Mouse (Mus musculus) right cerebral cortex, postnatal 25 days (tissue): ENCODE data around the gene Rdh16f1.
A peak's percentile ranks its signal among the peaks of the same experiment; 100 is the strongest.
"Not testable (repeated sequence)": the region's sequence is repeated elsewhere in the genome, so short reads cannot be mapped to it uniquely, and the experiment has no call there.

Experiments
- DNase-seq: peaks from one replicate; pipeline ENCODE4 v3.0.0; 2022

The Rdh16f1 gene

DNA sequence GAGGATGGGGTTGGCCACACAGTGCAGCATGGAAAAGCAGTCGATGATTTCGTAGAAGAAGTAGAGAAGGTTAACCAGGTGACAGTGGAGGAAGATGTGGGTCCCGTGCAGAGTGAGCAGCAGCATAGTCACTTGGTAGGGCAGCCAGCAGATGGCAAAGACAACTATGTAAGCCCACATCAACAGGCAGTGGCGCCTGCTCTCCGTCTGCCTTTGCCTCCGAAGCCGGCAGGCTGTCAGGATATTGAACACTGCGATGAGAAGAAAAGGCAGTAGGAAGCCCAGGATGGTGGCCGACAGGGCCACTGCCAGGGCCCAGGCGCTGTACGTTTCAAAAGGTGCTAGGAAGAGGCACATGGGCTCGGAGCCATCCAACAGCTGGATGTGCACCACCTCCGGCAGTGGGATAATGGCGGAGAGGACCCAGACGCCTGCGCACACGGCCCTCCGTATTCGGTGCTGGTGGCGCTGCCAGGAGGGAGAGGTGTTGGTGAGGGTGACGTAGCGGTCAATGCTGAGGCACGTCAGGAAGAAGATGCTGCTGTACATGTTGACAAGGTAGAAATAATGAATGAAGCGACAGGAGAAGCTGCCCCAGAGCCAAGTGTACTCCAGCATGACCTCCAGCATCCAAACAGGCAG lies 9.3 kb upstream of the Rdh16f1 start:
- DNase-seq: peak; percentile 14

DNA sequence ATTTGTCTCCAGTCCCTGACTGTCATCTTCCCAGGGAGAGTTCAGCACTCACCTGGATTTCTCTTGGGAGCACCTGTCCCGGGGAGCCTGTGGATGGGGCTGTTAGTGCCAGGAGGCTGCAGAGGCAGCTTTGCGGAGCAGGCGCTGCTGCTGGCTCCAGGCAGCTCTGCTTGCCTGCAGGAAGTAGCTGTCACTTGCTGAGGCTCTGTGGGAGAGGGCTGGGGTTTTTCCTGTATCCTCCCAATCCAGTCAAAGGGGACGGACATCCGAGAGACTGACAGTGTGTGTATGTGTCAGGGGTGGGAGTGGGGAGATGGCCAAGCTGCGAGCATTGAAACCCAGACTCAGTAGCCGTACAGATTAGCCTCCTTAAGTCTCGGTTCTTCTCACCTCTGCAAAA lies 8.0 kb upstream of the Rdh16f1 start, which contains the start of gene Gpr182:
Gpr182 (minus strand) TSS at position 185 of the 400 bp plus-strand sequence.
- DNase-seq: no peak

DNA sequence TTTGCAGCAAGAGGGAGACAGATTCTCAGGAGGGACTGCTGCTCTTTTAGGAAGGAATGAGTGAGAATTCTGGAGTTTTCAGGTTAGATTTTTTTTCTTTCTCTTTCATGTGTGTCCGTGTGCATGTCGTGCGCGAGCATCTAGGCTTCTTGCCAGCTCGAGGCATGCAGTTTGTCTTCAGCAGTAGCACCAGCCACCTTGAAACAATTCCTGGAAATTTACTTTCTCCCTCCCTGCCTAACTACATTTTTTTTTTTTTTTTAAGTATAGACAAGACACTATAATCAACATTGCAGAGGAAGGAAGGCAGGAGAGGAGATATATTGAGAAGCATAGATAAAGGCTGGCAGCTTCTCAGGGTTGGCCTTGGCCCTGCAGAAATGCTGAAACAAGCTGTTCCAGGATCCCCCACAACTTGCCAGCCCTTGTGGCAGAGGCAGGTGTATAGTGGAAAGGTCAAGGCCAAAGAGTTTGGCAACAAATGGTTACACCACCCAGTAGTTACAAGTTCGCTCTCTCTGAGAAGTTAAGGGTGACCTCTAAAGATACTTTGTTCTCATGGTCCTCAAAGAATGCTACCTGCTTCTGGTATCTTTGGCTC lies 4.9 kb upstream of the Rdh16f1 start:
- no peak for DNase-seq

DNA sequence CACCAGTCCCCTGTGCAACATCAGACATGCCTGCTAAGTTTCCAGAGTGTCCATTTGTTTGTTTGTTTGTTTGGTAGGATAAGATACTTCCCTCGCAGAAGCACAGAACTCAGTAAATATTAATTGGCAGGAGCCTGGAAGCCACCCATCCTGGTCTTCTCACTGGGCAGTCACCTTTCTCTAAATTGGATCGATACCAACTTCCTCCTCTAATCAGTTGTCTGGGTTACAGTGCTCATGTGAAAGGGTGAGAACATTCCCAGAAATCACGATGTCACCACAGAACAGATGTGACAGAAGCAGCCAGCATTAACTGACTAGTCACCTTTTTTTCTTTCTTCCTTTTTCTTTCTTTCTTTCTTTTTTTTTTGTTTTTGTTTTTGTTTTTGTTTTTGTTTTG lies 4.3 kb upstream of the Rdh16f1 start:
- DNase-seq: no peak

DNA sequence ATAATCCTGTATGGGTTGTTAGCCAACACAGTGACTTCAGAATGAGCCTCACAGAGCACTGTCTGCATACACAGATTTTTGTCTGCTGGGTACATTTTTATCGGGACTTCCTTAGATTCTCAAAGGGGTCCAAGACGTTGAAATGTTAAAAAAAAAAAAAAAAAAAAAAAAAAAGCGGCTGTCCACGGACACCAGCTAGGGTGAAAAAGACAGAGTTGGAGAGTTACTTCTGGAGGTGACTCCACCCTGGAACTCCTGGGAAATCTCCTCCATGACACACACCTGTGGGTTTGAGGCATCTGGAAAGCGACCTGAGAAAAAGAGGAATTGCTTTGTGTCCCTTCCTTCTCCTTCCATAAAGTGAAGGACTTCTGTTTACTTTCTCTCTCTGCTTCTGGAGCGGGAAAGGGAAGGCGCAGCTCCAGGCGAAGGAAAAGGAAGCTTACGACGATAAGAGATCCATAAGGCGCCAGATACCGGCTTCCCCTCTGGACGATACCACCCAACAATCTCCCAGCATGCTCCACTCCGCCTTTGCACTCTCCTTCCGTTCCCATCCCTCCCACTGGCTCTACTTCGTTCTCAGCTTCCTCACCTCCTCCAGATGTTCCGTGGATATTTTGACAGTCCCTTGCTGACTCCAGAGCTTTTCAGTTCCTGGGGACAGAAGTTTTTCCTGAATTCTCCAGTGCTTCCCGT lies 3.7 kb upstream of the Rdh16f1 start:
- DNase-seq: no peak

DNA sequence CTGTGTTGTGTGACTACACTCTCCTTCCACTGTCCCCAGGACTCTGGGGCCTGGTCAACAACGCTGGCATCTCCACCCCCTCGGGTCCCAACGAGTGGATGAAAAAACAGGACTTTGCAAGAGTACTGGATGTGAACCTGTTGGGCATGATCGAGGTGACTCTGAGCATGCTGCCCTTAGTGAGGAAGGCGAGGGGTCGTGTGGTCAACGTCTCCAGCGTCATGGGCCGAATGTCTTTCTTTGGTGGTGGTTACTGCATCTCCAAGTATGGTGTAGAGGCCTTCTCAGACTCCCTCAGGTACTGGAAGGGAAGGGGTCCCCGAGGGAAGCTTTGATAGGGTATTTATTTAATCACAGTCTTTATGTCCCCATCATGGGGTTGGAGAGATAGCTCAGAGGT lies 3.3 kb downstream of the Rdh16f1 start:
- not testable (repeated sequence) for DNase-seq

DNA sequence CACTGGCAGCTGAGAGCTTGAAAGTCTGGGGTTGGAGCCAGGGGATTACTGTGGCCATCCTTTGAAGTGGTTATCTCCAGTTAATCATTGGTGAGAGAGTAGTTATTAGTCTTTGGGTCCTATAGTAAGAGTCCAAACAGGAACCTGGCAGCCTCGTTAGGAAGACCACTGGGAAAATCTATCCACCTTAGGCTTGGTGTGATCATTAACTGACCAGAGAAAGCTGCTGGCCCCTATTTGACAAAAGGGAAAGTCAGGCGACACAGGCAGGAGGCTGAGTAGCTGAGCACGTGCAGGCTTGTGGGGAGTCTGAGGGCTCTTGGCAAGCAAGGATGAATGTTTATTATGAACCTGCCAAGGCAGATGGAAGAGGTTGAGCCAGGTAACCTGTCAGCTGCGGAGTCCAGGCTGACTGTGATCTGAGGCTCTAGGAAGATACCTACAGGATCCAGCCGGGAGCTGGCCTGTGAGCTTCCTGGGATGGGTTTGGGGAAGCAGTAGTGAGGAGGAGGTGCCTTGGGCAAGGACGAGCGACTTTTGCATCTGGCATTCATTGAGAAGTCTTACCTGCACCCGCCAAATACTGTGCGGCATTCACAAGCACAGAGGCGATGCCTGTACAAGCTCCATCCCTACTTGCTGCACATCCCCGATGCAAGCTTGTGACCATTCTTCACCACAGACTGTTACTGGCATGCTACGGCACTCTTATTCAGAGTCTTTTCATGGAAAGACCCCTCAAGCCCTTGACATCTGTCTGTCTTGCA lies 4.5 kb downstream of the Rdh16f1 start:
- no peak for DNase-seq

DNA sequence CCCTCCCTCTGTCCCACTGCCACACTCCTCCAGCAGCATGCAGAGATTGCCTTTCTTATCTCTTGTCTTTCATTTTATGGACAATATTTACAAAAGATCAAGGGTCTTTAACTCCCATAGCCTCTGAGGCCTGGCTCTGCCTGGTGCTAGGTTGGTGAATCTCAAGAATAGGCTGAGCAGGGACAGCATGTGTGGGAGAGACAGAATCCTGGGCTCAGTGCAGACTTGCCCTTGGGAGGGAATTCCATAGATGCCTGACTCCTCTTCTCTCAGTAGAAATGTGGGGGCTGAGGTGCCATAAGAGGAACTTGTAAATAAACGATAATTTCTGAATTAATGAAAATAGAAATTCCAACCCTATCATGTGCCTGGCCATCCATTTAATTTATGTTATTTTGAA lies 7.0 kb downstream of the Rdh16f1 start:
- no peak for DNase-seq

DNA sequence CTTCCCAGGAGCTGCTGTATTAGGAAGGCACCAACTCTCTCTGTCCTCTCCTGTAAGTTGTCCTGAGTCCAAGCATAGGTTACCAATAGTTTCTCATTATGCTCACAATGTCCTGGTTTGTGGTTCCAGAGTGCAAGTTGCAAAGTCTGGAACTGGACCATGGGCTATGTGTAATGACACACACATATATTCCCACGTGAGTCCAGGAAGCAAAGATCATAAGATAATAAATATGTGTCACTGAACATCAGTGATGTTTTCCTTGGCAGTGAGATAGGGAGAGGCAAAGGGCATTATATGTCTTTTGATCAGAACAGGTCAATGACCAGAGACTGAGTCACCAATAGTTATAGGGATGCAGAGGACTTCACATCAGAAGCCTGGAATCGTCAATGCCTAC lies 16.4 kb downstream of the Rdh16f1 start, which contains the start of gene Rdh9:
Rdh9 (plus strand) TSS at position 376 of the 400 bp plus-strand sequence.
- no peak for DNase-seq

DNA sequence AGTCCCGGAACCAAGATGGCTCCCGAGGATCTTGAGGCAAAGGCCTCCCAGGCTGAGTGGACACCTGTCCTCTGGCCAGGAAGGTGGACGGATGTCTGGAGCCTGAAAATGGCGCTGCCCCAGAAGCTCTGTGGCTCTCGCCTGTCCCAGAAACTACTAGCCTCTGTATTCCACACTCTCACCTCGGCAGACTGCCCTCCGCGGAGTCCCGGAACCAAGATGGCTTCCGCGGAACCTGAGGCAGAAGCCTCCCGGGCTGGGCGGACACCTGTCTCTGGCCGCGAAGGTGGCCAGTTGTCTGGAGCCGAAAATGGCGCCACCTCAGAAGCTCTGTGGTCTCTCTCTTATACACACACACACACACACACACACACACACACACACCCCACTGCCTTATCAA lies 22.7 kb downstream of the Rdh16f1 start:
- DNase-seq: not testable (repeated sequence)

DNA sequence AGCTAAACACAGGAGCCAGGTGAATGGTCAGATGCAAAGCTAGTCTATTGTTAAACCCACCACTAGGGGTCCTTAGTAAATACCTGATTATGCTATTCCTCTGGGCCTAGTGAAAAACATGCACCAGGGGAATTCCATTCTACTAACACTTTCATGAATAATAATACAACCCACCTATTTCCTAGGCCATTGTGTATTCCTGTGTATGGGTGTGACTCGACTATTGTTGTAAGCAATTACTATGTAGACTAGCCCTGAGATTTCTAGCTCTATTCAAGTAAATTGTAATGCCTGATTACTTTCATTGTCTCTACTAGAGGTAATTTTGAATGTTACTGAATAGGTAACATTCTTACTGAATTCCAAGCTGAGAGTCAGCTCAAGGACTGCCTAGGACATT lies 25.8 kb downstream of the Rdh16f1 start:
- DNase-seq: not testable (repeated sequence)

DNA sequence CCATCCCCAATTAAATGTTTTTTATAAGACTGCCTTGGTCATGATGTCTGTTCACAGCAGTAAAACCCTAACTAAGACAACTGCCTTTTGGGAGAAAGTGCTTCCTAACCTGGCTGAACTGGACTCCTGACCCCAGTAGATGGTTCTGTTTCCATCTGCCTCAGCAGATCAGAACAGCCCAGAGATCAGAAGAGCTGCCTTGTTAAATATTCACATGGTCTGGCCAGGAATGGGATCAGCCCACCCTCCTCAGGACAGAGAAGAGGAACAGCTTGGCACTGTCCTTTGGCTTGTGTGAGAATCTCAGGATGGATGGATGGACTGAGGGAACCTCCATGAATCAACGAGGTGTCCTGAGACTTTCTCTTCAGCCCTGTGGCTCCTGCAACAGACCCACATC lies 39.7 kb downstream of the Rdh16f1 start:
- no peak for DNase-seq

DNA sequence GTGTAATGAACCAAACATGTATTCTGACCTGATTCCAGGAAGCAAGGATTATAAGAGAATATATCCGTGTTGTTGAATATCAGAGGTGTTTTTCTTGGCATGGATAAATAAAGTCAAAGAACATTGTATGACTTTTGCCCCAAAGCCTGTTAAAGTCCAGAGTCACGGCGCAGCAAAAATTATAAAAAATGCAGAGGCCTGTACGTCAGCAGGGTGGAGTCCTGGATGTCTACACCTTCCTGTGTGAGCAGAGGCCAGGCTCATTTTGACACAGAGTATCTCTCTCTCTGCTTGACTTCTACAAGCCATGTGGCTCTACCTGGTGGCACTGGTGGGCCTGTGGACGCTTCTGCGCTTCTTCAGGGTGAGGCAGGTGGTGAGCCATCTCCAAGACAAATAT lies 41.3 kb downstream of the Rdh16f1 start, which contains the start of gene Rdh16:
Rdh16 (plus strand) TSS at position 262 of the 400 bp plus-strand sequence.
- DNase-seq: no peak

DNA sequence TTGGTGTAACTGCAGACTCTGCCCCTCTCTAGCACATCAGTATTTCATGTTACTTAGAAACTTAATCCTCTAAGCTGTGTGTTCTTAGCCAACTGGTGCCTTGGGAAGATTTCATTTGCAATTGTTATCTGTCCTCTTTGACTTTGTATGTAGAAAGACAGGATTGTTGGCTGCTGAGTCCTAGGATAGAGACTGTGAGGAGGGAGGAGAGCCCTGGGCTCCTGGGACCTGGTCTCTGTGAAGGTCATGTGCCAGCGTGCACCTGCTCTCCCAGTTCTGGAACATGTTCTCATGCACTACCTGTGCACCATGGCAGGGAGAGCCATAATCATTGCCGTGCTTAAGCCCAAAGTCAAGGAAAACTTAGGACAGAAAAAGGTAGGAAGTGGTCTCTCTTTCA lies 42.0 kb downstream of the Rdh16f1 start:
- no peak for DNase-seq

DNA sequence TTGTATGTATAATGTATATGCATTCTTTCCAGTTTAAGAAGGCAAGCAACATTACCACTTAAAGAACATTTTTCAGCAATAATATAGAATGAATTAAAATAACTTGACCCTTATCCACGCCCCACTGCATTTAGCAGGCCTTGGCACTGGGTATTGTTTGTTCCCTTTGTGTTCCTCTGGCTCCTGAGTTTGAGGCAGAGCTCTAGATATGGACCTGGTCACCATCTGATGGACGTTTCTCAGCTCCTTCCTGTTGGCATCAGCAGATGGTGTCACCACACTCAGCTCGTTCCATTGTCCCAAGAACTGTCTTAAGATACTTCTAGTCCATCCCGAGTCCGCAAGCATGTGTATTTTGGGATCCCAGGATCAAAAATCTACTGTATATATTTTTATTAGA lies 42.6 kb downstream of the Rdh16f1 start:
- no peak for DNase-seq

DNA sequence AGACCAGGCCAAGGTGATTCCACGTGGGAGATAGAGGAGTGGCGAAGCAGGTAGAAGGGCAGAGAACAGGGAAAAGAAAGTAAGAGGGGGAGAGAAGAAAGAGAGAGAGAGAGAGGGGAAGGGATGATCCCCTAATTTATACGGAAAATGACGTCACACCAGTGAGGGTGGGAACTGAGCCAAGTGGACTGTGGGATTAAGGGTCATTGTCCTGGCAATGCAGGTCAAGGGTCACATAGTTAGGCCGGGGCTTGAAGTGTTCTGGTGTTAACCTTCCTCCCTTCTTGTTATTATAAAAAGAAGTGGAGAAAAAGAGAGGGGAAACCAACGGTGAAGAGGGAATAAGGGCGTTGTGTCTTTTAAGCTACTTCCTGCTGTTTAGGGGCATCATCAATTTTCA lies 44.8 kb downstream of the Rdh16f1 start:
- DNase-seq: no peak

DNA sequence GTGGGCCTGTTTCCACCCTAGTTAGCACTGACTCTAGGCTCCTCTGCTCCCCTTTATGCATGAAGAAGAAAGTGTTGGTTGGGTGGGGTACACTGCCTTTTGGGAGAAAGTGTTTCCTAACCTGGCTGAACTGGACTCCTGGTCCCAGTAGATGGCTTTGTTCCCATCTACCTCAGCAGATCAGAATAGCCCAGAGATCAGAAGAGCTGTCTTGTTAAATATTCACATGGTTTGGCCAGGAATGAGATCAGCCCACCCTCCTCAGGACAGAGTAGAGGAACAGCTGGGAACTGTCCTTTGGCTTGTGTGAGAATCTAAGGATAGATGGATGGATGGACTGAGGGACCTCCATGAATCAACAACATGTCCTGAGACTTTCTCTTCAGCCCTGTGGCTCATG lies 56.3 kb downstream of the Rdh16f1 start:
- no peak for DNase-seq

DNA sequence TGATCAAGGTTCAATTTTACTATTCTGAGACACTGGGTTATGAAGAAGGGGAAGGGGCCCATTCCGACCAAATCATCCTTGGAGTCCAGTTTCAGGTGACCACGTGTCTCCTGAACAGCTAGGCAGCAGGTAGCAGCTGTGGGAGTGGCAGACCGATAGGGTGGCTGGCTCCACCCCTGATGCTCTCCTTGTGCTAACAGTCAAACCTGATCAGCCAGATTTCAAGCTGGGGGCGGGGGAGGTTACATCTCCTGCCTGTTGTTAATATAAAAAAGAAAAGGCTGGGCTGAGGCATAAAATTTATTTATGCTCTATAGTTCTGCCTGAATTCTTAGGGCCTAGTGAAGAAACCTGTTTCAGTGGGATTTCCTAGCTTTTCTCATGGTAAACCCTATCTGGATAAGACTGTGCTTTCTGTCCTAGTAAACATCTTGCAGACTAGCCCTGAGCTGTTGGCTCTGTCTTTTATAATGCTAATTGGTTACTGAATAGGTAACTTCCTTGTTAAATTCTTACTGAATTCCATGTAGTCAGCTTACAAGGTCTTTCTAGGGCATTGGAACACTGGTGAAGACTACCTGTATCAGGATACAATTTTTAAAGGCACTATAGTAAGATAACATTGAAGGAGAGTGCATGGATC lies 57.8 kb downstream of the Rdh16f1 start:
- DNase-seq: not testable (repeated sequence)

DNA sequence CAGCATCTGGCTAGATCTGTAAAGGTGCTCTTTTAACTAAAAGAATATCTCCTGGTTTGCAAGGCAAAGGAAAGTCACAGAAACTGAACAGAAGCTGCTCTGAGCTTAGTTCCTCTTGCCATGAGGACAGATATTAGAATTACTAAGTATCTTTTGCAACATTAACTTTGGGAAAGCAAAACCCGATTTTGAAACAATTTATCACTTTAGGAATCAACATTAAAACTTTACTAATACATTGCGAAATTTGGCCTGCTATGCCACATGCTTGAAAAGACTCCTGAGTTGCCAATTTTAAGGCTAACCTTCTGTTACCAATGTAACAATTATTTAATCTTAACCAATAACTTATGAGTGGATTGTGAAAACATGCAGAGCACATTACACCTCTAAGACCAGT lies 62.2 kb downstream of the Rdh16f1 start:
- not testable (repeated sequence) for DNase-seq

DNA sequence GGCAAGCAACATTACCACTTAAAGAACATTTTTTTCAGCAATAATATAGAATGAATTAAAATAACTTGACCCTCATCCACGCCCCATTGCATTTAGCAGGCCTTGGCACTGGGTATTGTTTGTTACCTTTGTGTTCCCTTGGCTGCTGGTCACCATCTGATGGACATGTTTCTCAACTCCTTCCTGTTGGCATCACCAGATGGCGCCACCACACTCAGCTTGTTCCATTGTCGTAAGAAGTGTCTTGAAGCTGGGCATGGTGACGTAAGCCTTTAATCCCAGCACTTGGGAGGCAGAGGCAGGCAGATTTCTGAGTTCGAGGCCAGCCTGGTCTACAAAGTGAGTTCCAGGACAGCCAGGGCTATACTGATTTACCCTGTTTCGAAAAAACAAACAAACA lies 65.8 kb downstream of the Rdh16f1 start:
- DNase-seq: no peak

DNA sequence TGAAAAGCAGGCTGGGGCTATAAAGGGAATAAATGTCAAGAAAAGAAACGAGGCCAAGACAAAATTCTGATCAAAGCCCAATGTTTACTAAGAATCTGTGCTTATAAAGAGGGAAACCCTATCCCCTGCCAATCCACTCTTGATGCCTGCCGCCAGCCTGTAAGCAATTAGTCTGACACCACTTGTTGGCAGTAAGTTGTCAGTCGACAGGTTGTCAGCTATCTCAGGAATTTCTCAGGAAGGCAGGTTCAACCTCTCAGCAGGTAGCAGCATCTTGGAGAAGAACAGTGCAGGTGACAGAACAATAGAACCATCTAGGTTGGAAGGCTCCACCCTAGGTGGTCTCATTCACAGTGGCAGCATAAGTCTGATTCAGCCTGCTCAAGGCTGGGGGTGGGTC lies 69.5 kb downstream of the Rdh16f1 start:
- DNase-seq: no peak

DNA sequence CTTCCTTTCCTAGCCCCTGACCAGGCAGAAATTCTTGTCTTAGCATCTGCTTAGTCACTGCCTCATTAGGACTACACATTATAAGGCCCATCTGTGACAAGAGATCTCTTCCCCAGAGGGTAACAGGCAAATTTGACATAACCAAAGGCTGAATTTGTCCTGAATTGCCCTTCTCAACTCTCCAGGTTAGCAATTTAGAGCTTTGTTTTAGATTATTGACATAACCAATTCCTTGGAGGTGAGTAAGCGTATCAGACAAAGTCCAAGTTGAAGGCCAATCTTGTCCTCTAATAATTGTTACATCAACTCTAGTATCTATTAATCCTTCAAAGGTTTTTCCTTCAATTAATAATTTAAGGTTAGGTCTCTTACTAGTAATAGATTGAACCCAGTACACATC lies 74.6 kb downstream of the Rdh16f1 start:
- not testable (repeated sequence) for DNase-seq

DNA sequence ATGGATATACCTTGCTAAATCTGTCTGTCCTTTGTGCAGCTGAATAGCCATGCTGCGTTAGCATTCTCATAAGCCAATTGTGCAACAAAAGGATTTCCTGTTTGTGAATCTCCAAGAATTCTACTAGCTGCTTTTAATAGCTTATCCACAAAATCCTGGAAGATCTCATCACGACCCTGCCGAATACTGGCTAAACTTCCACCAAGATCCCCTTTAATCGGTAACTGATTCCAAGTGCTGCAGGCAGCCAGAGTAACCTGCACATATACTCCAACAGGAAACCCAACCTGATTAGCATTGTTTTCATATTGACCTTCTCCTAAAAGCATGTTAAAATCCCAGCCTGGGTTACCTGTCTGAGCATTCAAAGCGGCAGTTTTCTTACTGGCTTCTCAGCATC lies 75.7 kb downstream of the Rdh16f1 start:
- no peak for DNase-seq
